Comparison of ENCODE assay signal across 12 mouse cellular contexts in the genomic region with DNA sequence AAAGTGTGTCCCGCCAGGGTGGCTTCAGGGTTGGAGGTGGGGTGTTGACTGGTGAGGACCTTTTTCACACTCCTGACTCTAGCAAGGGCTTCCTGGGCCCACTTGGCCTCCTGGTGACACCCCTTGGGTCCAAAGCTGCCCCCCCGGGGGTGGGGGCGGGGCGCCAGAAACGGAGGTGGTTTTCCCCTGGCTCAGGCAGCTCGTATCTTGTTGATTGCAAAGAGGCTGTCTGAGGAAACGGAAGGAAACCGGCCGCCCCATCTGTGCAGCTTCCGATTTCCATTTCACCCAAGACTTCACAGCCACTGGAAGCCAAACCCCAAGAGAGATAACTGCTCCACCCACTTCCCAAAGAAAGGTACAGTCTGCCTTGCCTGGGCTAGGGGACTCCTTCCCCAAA. TPM values are rescaled to one million over a fixed set of nuclear protein-coding genes. Genes with fewer than 3 reads are reported as not detected.
DNase-seq lines count a peak whose midpoint lies in the region; ATAC-seq and TF ChIP-seq lines count a peak whose summit lies in the region.
"Had no signal": no experiment of that assay in that cellular context is flagged by ENCODE, and none has a peak within 500 bp of the region (broad histone marks: within the 10 kb centered on the region; RNA-seq: fewer than 3 reads in every experiment).

No protein-coding gene starts in this region.

- H3K36me3 ChIP-seq in heart, embryonic 13.5 days: no peaks in the 10 kb centered on the region
- no peaks in the 10 kb centered on the region for H3K36me3 ChIP-seq in hindbrain, postnatal 0 days (ENCODE audit: insufficient read depth, low read length)
- H3K36me3 ChIP-seq in midbrain, embryonic 13.5 days: no peaks in the 10 kb centered on the region
- H3K36me3 ChIP-seq: forebrain, embryonic 12.5 days; neural tube, embryonic 13.5 days had no signal

- TF ChIP-seq CTCF in hindbrain, postnatal 0 days (IDR thresholded peaks at IDR 0.05; ENCODE audit: low read depth): no peak

- H3K4me1 ChIP-seq in heart, embryonic 13.5 days: peaks cover 30% of the 10 kb centered on the region
- H3K4me1 ChIP-seq in hindbrain, postnatal 0 days (ENCODE audit: insufficient read depth, low read length): peaks cover 8% of the 10 kb centered on the region
- H3K4me1 ChIP-seq in midbrain, embryonic 13.5 days (replicated peaks): peaks cover 36% of the 10 kb centered on the region

- ATAC-seq in heart, embryonic 13.5 days (ENCODE audit: extremely low read depth, insufficient number of reproducible peaks, low FRiP score, low TSS enrichment): no peak
- ATAC-seq in hematopoietic stem cell, adult 5-6 weeks (replicated peaks in 1 of 2; ENCODE audit: insufficient read depth in 1 of 2, low FRiP score in 2 of 2, low TSS enrichment in 1 of 2, low read depth in 1 of 2, poor library complexity in 2 of 2, severe bottlenecking in 2 of 2): peak; percentile 28 to 46
- peak; percentile 59 for ATAC-seq in megakaryocyte, adult 5-6 weeks (ENCODE audit: poor library complexity, severe bottlenecking)
- ATAC-seq in hindbrain, postnatal 0 days: no peak
- ATAC-seq in midbrain, embryonic 13.5 days: no peak

- H3K27me3 ChIP-seq in heart, embryonic 13.5 days (replicated peaks): peaks cover 6% of the 10 kb centered on the region; the same call in 1 of the 2 replicates
- no peaks in the 10 kb centered on the region for H3K27me3 ChIP-seq in hindbrain, postnatal 0 days (ENCODE audit: insufficient read depth, low read length)
- H3K27me3 ChIP-seq in midbrain, embryonic 13.5 days: no peaks in the 10 kb centered on the region
- H3K27me3 ChIP-seq: neural tube, embryonic 13.5 days had no signal

- no peak overlapping the region for H3K4me2 ChIP-seq in heart, embryonic 13.5 days
- H3K4me2 ChIP-seq in hindbrain, postnatal 0 days (ENCODE audit: low read depth, low read length): no peak overlapping the region
- no peak overlapping the region for H3K4me2 ChIP-seq in midbrain, embryonic 13.5 days (replicated peaks)
- H3K4me2 ChIP-seq: forebrain, embryonic 12.5 days; neural tube, embryonic 13.5 days had no signal

- H3K9me3 ChIP-seq in heart, embryonic 13.5 days: no peaks in the 10 kb centered on the region
- no peaks in the 10 kb centered on the region for H3K9me3 ChIP-seq in hindbrain, postnatal 0 days (ENCODE audit: low read length)
- no peaks in the 10 kb centered on the region for H3K9me3 ChIP-seq in midbrain, embryonic 13.5 days
- H3K9me3 ChIP-seq: forebrain, embryonic 12.5 days; neural tube, embryonic 13.5 days had no signal

- no peak overlapping the region for H3K27ac ChIP-seq in heart, embryonic 13.5 days (replicated peaks)
- no peak overlapping the region for H3K27ac ChIP-seq in hindbrain, postnatal 0 days
- H3K27ac ChIP-seq in midbrain, embryonic 13.5 days: no peak overlapping the region
- H3K27ac ChIP-seq: forebrain, embryonic 12.5 days; neural tube, embryonic 13.5 days had no signal

- no peak overlapping the region for H3K4me3 ChIP-seq in heart, embryonic 13.5 days
- no peak overlapping the region for H3K4me3 ChIP-seq in hindbrain, postnatal 0 days (ENCODE audit: low read length)
- no peak overlapping the region for H3K4me3 ChIP-seq in midbrain, embryonic 13.5 days (replicated peaks)
- H3K4me3 ChIP-seq: forebrain, embryonic 12.5 days; neural tube, embryonic 13.5 days had no signal

- DNase-seq in heart, adult 8-10 months (ENCODE audit: low spot score): no peak
- peak; percentile 60 to 62 for DNase-seq in thymus, postnatal 10 days (ENCODE audit: low spot score in 2 of 2)
- no peak for DNase-seq in hindbrain, postnatal 0 days (ENCODE audit: low spot score)
- DNase-seq in left cerebral cortex, adult 9 months (ENCODE audit: low spot score in 2 of 2): no peak

- 0 out of 2 replicates have a peak overlapping the region, but pooled peaks have one; percentile 14 for H3K9ac ChIP-seq in heart, embryonic 13.5 days
- H3K9ac ChIP-seq in hindbrain, postnatal 0 days (replicated peaks; ENCODE audit: low read length): no peak overlapping the region
- H3K9ac ChIP-seq in midbrain, embryonic 13.5 days (replicated peaks): no peak overlapping the region
- H3K9ac ChIP-seq: forebrain, embryonic 12.5 days; neural tube, embryonic 13.5 days had no signal

- 19% methylated on average over 10 of the region's 10 CpGs for WGBS in heart, embryonic 13.5 days
- 54% methylated on average over 10 of the region's 10 CpGs for WGBS in hindbrain, postnatal 0 days
- WGBS in midbrain, embryonic 13.5 days: 56% methylated on average over 10 of the region's 10 CpGs

RNA-seq across cellular contexts. Expression of a gene that starts 58.1 kb away (rescaled TPM):
- 0.18 and 0.35 TPM in 2 replicates for polyA plus RNA-seq in heart, embryonic 13.5 days (2015; fragmentation: Nextera tagmentation; extraction: Ambion mirVana)
- under 1 TPM in 3 of 4 experiments, not detected in 1; 0.12 to 0.75 (median 0.38) TPM for total RNA-seq in heart, adult 8-10 months (2022)
- 27.8 and 58.2 TPM in 2 replicates for total RNA-seq in hematopoietic stem cell, adult 5-6 weeks (2017)
- total RNA-seq in megakaryocyte, adult 5-6 weeks (2015): 52.2 and 62.4 TPM in 2 replicates
- 104 and 105 TPM in 2 replicates for total RNA-seq in megakaryocyte, adult 5-6 weeks (2017)
- 1.2 TPM in 2 replicates for total RNA-seq in hindbrain, postnatal 0 days (2014; rRNA removed)
- polyA plus RNA-seq in hindbrain, postnatal 0 days (2015; fragmentation: Nextera tagmentation; extraction: Ambion mirVana): 0.05 and 0.20 TPM in 2 replicates
- polyA plus RNA-seq in midbrain, embryonic 13.5 days (2015; fragmentation: Nextera tagmentation; extraction: Ambion mirVana): not detected in 2 replicates
- polyA plus RNA-seq: limb, embryonic 11.5 days; testis, adult 2 months had no signal

Comparison
In these comparisons a context has a peak if more than half of its experiments do, and no peak if none do; other contexts are left out.
1. ATAC-seq: peak in hematopoietic stem cell, adult 5-6 weeks (2 of 2) and megakaryocyte, adult 5-6 weeks (single experiment); none in heart, embryonic 13.5 days (single experiment), hindbrain, postnatal 0 days (single experiment) and midbrain, embryonic 13.5 days (single experiment).
2. DNase-seq: peak in thymus, postnatal 10 days (2 of 2); none in heart, adult 8-10 months (single experiment), hindbrain, postnatal 0 days (single experiment) and left cerebral cortex, adult 9 months (0 of 2).
3. RNA of a gene that starts 58.1 kb away (total RNA-seq): 52.2 to 105 TPM in megakaryocyte, adult 5-6 weeks and 27.8 to 58.2 TPM in hematopoietic stem cell, adult 5-6 weeks; 1.2 TPM in hindbrain, postnatal 0 days and 0.12 to 0.75 TPM in heart, adult 8-10 months; every median in the first group is over 10 times any median in the second.